Mouse (Mus musculus): ENCODE data around the gene Ampd3.
A peak's percentile ranks its signal among the peaks of the same experiment; 100 is the strongest.

The Ampd3 gene

GRCm38 (mm10) chr7:110840332-110840731, 72.3 kb downstream of the Ampd3 start:
- no peak for DNase-seq (ENCODE audit: low read depth)

- DNase-seq (ENCODE audit: low read depth): peak; percentile 90
Measured at GRCm38 (mm10) chr7:110843916-110844874, 76.2 kb downstream of the Ampd3 start, which contains the start of gene Rnf141. Gene Rnf141 (minus strand): TSS chr7:110844457.

GRCm38 (mm10) chr7:110847321-110847720, 79.3 kb downstream of the Ampd3 start:
- no peak for DNase-seq (ENCODE audit: low read depth)

GRCm38 (mm10) chr7:110848371-110848770, 80.4 kb downstream of the Ampd3 start:
- no peak for DNase-seq (ENCODE audit: low read depth)

- no peak for DNase-seq (ENCODE audit: low read depth)
Measured at GRCm38 (mm10) chr7:110851541-110852203, 83.7 kb downstream of the Ampd3 start.

GRCm38 (mm10) chr7:110853611-110854010, 85.6 kb downstream of the Ampd3 start:
- no peak for DNase-seq (ENCODE audit: low read depth)

- no peak for DNase-seq (ENCODE audit: low read depth)
Measured at GRCm38 (mm10) chr7:110854519-110854918, 86.5 kb downstream of the Ampd3 start.

GRCm38 (mm10) chr7:110854927-110855546, 87.0 kb downstream of the Ampd3 start:
- DNase-seq (ENCODE audit: low read depth): no peak

GRCm38 (mm10) chr7:110855604-110856003, 87.6 kb downstream of the Ampd3 start:
- DNase-seq (ENCODE audit: low read depth): no peak

GRCm38 (mm10) chr7:110860129-110860528, 92.1 kb downstream of the Ampd3 start:
- DNase-seq (ENCODE audit: low read depth): no peak

Data from c-Kit-positive CD71-positive TER-119-negative erythroid progenitor cells, embryonic 14.5 days (primary cell).